Mouse (Mus musculus) kidney, postnatal 10 days (tissue): Measurements from ENCODE around the gene Gm19426.
"Not testable (repeated sequence)": the region's sequence is repeated elsewhere in the genome, so short reads cannot be mapped to it uniquely, and the experiment has no call there.

Experiments
- DNase-seq: peaks from one replicate; pipeline ENCODE4 v3.0.0; 2021; ENCODE audit warnings: mixed read lengths

Gene Gm19426

GRCm38 (mm10) chr2:84744126-84744525 is 671 bp upstream of the Gm19426 start:
- peak; percentile 55 for DNase-seq

- DNase-seq: peak; percentile 86
Observed at GRCm38 (mm10) chr2:84742451-84743283, 788 bp downstream of the Gm19426 start.

GRCm38 (mm10) chr2:84741841-84742450 is 1.5 kb downstream of the Gm19426 start:
- DNase-seq: peak; percentile 41

GRCm38 (mm10) chr2:84740608-84741333 is 2.7 kb downstream of the Gm19426 start:
- DNase-seq: peak; percentile 44

GRCm38 (mm10) chr2:84738271-84738911 is 5.1 kb downstream of the Gm19426 start:
- DNase-seq: peak; percentile 68

GRCm38 (mm10) chr2:84737451-84737925 is 6.0 kb downstream of the Gm19426 start:
- peak; percentile 53 for DNase-seq

- DNase-seq: peak; percentile 29
Observed at GRCm38 (mm10) chr2:84736312-84737161, 6.9 kb downstream of the Gm19426 start.

GRCm38 (mm10) chr2:84735346-84735920 is 8.0 kb downstream of the Gm19426 start:
- no peak for DNase-seq

- no peak for DNase-seq
Observed at GRCm38 (mm10) chr2:84734919-84735318, 8.5 kb downstream of the Gm19426 start.

GRCm38 (mm10) chr2:84734351-84734864 is 9.0 kb downstream of the Gm19426 start:
- no peak for DNase-seq

GRCm38 (mm10) chr2:84733579-84734300 is 9.7 kb downstream of the Gm19426 start, which contains the start of gene Ypel4:
TSS of gene Ypel4 (plus strand) at chr2:84734058.
- DNase-seq: peak; percentile 68

GRCm38 (mm10) chr2:84732394-84732793 is 11.1 kb downstream of the Gm19426 start:
- DNase-seq: no peak

- no peak for DNase-seq
Observed at GRCm38 (mm10) chr2:84731206-84731605, 12.2 kb downstream of the Gm19426 start.

- not testable (repeated sequence) for DNase-seq
Observed at GRCm38 (mm10) chr2:84728191-84728590, 15.3 kb downstream of the Gm19426 start.

GRCm38 (mm10) chr2:84727172-84727858 is 16.1 kb downstream of the Gm19426 start, which contains the start of gene Clp1:
TSS of gene Clp1 (minus strand) at chr2:84727350.
- DNase-seq: peak; percentile 98

GRCm38 (mm10) chr2:84726716-84727115 is 16.7 kb downstream of the Gm19426 start:
- DNase-seq: no peak

GRCm38 (mm10) chr2:84725770-84726169 is 17.7 kb downstream of the Gm19426 start:
- no peak for DNase-seq

- DNase-seq: no peak
Observed at GRCm38 (mm10) chr2:84723856-84724255, 19.6 kb downstream of the Gm19426 start.

- DNase-seq: no peak
Observed at GRCm38 (mm10) chr2:84721182-84721581, 22.3 kb downstream of the Gm19426 start.

- DNase-seq: no peak
Observed at GRCm38 (mm10) chr2:84720718-84721117, 22.7 kb downstream of the Gm19426 start.
